ENCODE assay signal across 10 mouse cellular contexts in the genomic region with DNA sequence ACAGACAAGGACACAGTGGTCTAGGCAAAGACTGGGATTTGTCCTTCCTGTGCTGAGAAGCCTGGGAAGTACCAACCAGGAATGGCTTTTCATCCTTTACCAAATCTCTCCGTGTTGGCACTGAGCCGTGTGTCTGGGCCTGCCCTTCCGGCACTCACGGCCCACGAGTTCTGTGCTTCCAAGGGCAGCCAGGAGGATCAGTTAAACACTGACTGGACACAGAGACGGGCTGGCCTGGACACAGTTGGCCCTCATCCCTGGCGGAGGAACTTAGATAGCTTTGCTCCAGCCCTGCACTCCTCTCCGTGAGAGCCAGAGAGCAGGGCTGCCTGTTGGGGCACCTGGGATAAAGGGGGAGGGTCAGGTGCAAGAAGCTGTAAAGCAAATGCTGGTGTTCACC. TPM values are rescaled to one million over a fixed set of nuclear protein-coding genes. Genes with fewer than 3 reads are reported as not detected.
DNase-seq lines count a peak whose midpoint lies in the region; TF ChIP-seq lines count a peak whose summit lies in the region.
"Had no signal": no experiment of that assay in that cellular context is flagged by ENCODE, and none has a peak within 500 bp of the region (broad histone marks: within the 10 kb centered on the region; RNA-seq: fewer than 3 reads in every experiment).

No protein-coding gene starts in this region.

- intact Hi-C loops in left cerebral cortex, postnatal 25 days (cut with DNase I): no loop called here

- peak; percentile 34 to 35 for DNase-seq in cerebellum, adult 2 months
- no peak for DNase-seq in cerebellum, adult 11 months
- DNase-seq in lung, postnatal 10 days: peak; percentile 70
- no peak for DNase-seq in lung, postnatal 25 days (ENCODE audit: low spot score)
- peak; percentile 84 for DNase-seq in gastrocnemius, postnatal 25 days
- peak; percentile 58 for DNase-seq in lung, postnatal 36 days
- DNase-seq in left cerebral cortex, postnatal 25 days (ENCODE audit: low spot score in 2 of 2): no peak
- no peak for DNase-seq in spleen, postnatal 10 days (ENCODE audit: low spot score in 2 of 2)

- no peak for TF ChIP-seq CTCF in cerebellum, adult 2 months (IDR thresholded peaks at IDR 0.05; ENCODE audit: borderline replicate concordance, insufficient read depth, low read depth, low read length)

- WGBS in cerebellum, adult 2 months: 15% methylated on average over 8 of the region's 8 CpGs

- no peaks in the 10 kb centered on the region for H3K27me3 ChIP-seq in cerebellum, adult 2 months (ENCODE audit: control insufficient read depth, insufficient read depth, low read length)
- H3K27me3 ChIP-seq: liver, embryonic 15.5 days; Patski had no signal

- TF ChIP-seq POLR2A in cerebellum, adult 2 months (IDR thresholded peaks at IDR 0.05; ENCODE audit: borderline replicate concordance, insufficient read depth, low read length): no peak

- no peak overlapping the region for H3K27ac ChIP-seq in cerebellum, adult 2 months (ENCODE audit: insufficient read depth, low read length)
- H3K27ac ChIP-seq: liver, embryonic 15.5 days had no signal

- H3K4me3 ChIP-seq in cerebellum, adult 2 months (replicated peaks; ENCODE audit: insufficient read depth, low read depth, low read length): no peak overlapping the region
- H3K4me3 ChIP-seq: liver, embryonic 15.5 days had no signal

- H3K4me1 ChIP-seq in cerebellum, adult 2 months (ENCODE audit: control insufficient read depth, insufficient read depth, low read length): peaks cover 7% of the 10 kb centered on the region

RNA-seq across cellular contexts. Expression of a gene that starts 40.8 kb away (rescaled TPM):
- 3.9 and 5.4 TPM in 2 replicates for polyA plus RNA-seq in cerebellum, adult 2 months (2012; rRNA removed)
- total RNA-seq in gastrocnemius, postnatal 25 days (2021): 1 to 10 TPM; 6.7 to 7.9 TPM
- 1 to 10 TPM; 3.5 to 5.2 TPM for total RNA-seq in left cerebral cortex, postnatal 25 days (2021)

RNA-seq across cellular contexts. Expression of a gene that starts 49.0 kb away (rescaled TPM):
- polyA plus RNA-seq in cerebellum, adult 2 months (2012; rRNA removed): 69.8 and 70.0 TPM in 2 replicates
- 10 to 100 TPM; 63.3 to 72.9 TPM for total RNA-seq in gastrocnemius, postnatal 25 days (2021)
- total RNA-seq in left cerebral cortex, postnatal 25 days (2021): 10 to 100 TPM; 52.3 to 56.4 TPM

Comparison
In these comparisons a context has a peak if more than half of its experiments do, and no peak if none do; other contexts are left out.
1. DNase-seq: peak in cerebellum, adult 2 months (2 of 2), lung, postnatal 10 days (single experiment), gastrocnemius, postnatal 25 days (single experiment) and lung, postnatal 36 days (single experiment); none in cerebellum, adult 11 months (single experiment), lung, postnatal 25 days (single experiment), left cerebral cortex, postnatal 25 days (0 of 2) and spleen, postnatal 10 days (0 of 2).